Mouse (Mus musculus) adipose tissue, adult 10 weeks (tissue): Measurements from ENCODE around the gene Atp2c2. TPM values are rescaled to one million over a fixed set of nuclear protein-coding genes. Genes with fewer than 3 reads are reported as not detected.

Experiments
- polyA plus RNA-seq: library from polyadenylated mRNA; stranded (reverse); fragments of 350-450 nt; fragmentation: Illumina TruSeq; extraction: RNeasy Lipid Tissue Mini Kit (QIAGEN cat#74804); gene quantifications from one replicate; pipeline ENCODE4 v1.2.3, GENCODE M21; 2014; ENCODE audit warnings: low read depth, low replicate concordance

Gene Atp2c2
- 0.38 TPM for polyA plus RNA-seq

DNA sequence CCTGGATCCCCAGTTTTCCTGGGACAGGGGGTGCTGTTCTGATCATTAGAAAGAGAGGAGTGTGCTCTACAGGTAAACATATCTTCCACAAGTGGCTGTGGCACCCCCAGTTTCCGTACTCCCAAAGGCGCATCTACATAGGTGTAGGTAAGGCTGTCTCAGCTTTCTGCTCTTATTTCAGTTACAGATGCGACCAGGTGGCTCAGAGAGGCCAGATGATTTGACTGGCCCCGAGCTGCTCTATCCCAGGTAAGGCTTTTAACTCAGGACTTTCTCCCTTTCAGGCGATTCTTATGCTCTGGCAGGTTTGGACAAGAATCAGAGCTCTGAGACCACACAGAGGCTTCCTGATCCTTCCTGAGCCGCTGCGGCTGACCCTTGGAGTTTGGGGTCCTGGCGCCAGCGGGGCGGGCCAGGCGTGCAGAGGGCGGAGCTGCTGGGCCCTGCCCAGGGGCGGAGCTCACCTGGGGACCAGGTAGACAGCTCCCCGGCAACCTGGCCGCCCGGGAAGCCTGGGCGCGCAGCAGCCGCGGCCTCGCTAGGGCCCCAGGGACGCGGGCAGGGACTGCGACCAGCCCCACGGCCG, at the start of gene Atp2c2:
TSS of gene Atp2c2 (plus strand) at position 461 of the 586 bp plus-strand sequence.

DNA sequence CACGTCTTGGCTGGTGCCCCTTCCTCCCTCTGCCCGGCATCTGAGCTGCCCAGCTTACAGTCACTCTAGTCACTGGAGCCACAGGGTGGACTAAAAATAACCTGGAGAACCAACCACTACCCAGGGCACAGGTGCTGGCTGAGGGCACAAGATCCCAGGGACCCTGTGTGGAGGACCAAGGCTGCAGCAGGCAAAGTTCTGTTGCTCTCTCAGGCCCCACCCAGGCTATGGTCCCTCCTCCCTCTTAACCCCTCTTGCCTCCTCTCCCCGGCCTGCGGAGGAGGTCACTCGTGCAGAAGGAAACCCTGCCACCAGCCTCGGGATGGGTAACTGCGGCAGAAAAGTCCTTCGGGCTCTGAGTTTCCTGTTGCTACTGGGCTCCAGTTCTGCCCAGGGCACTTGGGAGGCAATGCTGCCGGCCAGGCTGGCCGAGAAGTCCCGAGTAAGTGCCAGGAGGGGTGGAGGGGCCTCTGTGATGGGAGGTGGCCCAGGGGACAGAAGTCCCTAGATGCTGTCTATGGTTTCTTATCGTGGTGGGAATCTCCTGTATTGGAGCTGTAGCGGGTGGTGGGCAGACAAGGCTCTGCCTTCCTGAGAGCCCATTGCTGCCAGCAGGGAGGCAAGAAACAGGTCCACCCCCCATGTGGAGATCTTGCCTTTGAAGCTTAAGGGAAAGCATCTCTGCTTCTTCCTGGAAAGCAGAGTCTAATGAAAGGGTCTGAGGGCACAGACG, 33.4 kb upstream of the Atp2c2 start, which contains the start of gene Wfdc1:
TSS of gene Wfdc1 (plus strand) at position 147 of the 733 bp plus-strand sequence.

DNA sequence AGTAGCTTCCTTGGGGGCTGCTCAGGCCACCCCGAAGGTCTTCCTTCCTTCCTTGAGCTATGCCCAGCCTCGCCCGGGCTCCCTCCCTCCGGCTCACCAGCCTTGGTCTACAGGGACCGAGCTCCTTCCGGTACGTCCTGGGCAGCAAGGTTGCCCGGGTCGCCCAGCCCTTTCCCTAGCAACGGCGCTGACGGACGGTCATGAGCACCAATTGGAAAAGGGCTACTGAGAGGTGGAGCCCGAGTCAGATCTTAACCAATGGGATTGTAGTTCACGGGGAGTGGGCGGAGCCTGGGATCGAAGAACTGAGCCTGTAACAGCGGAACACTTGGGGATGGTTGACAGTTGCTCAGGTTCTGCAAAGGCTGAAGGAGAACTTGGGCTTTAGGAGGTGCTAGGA, 78.5 kb downstream of the Atp2c2 start, which contains the start of gene Tldc1:
TSS of gene Tldc1 (minus strand) at position 154 of the 400 bp plus-strand sequence.

Other genes with a start within 250 kb of the Atp2c2 start
- gene Slc38a8, start 198.3 kb upstream of the Atp2c2 start, polyA plus RNA-seq: 0.15 TPM
- gene Mbtps1, start 141.3 kb upstream of the Atp2c2 start, polyA plus RNA-seq: 84.9 TPM
- gene Hsdl1, start 124.8 kb upstream of the Atp2c2 start, polyA plus RNA-seq: 20.1 TPM
- 10.7 TPM for gene Dnaaf1, start 124.8 kb upstream of the Atp2c2 start, polyA plus RNA-seq
- gene Taf1c, start 94.8 kb upstream of the Atp2c2 start, polyA plus RNA-seq: 6.7 TPM
- 0.41 TPM for gene Adad2, start 87.3 kb upstream of the Atp2c2 start, polyA plus RNA-seq
- gene Kcng4, start 64.3 kb upstream of the Atp2c2 start, polyA plus RNA-seq: 3.2 TPM
- gene Wfdc1, start 33.6 kb upstream of the Atp2c2 start, polyA plus RNA-seq: 26.7 TPM
- gene Tldc1, start 78.4 kb downstream of the Atp2c2 start, polyA plus RNA-seq: 10.6 TPM
- 57.5 TPM for gene Cotl1, start 140.5 kb downstream of the Atp2c2 start, polyA plus RNA-seq
- 8.4 TPM for gene Klhl36, start 162.3 kb downstream of the Atp2c2 start, polyA plus RNA-seq
- gene Usp10, start 210.4 kb downstream of the Atp2c2 start, polyA plus RNA-seq: 57.4 TPM
- gene Gm20388, start 210.8 kb downstream of the Atp2c2 start, polyA plus RNA-seq: 37.3 TPM